Mouse (Mus musculus) olfactory bulb, adult 2 months (tissue): Measurements from ENCODE around the gene Coq9.

Source experiments
- CTCF ChIP-seq: fragments of 200-500 bp; IDR thresholded peaks from 2 replicates; pipeline ENCODE4 v1.5.1; 2012; ENCODE audit warnings: low read depth, mild to moderate bottlenecking, low read length, moderate library complexity; ENCODE audit not compliant: insufficient read depth
- POLR2A ChIP-seq: fragments of 200-500 bp; IDR thresholded peaks from 2 replicates; pipeline ENCODE4 v1.6.1; 2012; ENCODE audit warnings: mild to moderate bottlenecking, low read depth, low read length, moderate library complexity; ENCODE audit not compliant: insufficient read depth

DNA sequence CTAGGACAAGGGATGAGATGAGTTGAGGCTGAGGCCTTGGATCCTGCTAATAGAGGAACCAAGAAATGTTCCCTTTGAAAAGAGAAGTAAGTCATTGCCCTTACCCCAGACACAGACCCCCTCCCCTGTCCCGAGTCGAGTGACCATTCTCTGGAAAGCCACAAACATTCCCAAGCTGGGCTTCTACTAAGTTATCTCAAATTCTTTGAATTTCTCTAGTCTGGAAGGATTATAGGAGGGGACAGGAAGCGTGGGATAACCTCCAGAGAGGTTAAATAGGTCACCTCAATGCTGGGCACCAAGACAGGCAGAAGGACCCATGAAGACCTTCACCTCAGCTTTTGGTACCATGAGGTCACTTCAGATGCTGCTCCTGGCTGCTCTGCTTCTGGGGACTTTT lies 28.0 kb upstream of the Coq9 start, which contains the start of gene Ccl17:
- TF ChIP-seq CTCF (no peak), POLR2A (no peak)
